In the genomic region with DNA sequence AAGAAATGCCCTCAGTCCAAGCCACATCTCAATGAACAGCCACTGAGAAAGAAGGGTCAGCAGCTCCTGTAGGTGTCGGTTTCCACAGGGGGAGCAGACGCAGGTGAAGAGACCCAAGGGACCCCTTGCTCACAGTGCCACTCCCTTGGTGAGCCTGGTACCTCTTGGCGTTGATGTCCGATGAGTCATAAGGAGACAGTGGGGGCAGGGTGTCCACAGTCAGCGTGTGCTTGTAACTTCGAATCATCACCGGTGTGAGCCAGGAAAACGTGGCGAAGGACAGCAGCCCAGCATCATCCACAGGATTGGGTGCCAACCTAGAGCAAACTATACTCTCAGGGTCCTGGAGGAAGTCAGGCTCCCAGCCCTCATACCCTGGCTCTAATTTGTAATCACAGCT, we compare ENCODE assay signal across 17 mouse cellular contexts. TPM values are rescaled to one million over a fixed set of nuclear protein-coding genes. Genes with fewer than 3 reads are reported as not detected.
"Had no signal": no experiment of that assay in that cellular context is flagged by ENCODE, and none has a peak within 500 bp of the region (broad histone marks: within the 10 kb centered on the region; RNA-seq: fewer than 3 reads in every experiment).

No protein-coding gene starts in this region.

- H3K27ac ChIP-seq: kidney, postnatal 0 days; layer of hippocampus, adult 2 months; limb, embryonic 10.5 days; limb, embryonic 13.5 days; liver, embryonic 13.5 days; midbrain, embryonic 10.5 days; midbrain, embryonic 15.5 days had no signal

- H3K4me3 ChIP-seq: layer of hippocampus, adult 2 months; limb, embryonic 10.5 days; limb, embryonic 13.5 days; liver, embryonic 13.5 days; midbrain, embryonic 10.5 days; midbrain, embryonic 15.5 days had no signal

- H3K4me1 ChIP-seq: limb, embryonic 10.5 days; liver, embryonic 13.5 days had no signal

- DNase-seq: kidney, adult 2 months; kidney, postnatal 25 days; layer of hippocampus, adult 9-11 months; liver, embryonic 13.5 days; lung, adult 2 months; lung, postnatal 14 days; lung, postnatal 4 days; thymus, adult 18-20 months; thymus, postnatal 36 days had no signal

- H3K9me3 ChIP-seq: limb, embryonic 10.5 days; limb, embryonic 13.5 days; liver, embryonic 13.5 days; midbrain, embryonic 10.5 days; midbrain, embryonic 15.5 days had no signal

- H3K27me3 ChIP-seq: limb, embryonic 13.5 days; liver, embryonic 13.5 days; midbrain, embryonic 15.5 days had no signal

- ATAC-seq: midbrain, embryonic 15.5 days had no signal

- H3K4me2 ChIP-seq: limb, embryonic 13.5 days; liver, embryonic 13.5 days; midbrain, embryonic 15.5 days had no signal

- H3K36me3 ChIP-seq: limb, embryonic 10.5 days; limb, embryonic 13.5 days; liver, embryonic 13.5 days; midbrain, embryonic 10.5 days; midbrain, embryonic 15.5 days had no signal

- H3K9ac ChIP-seq: limb, embryonic 13.5 days; liver, embryonic 13.5 days; midbrain, embryonic 15.5 days had no signal

RNA-seq across cellular contexts. Expression of a gene that starts 16.8 kb away (rescaled TPM):
- total RNA-seq: megakaryocyte progenitor cell, adult 5-6 weeks had no signal
- polyA plus RNA-seq: liver, embryonic 13.5 days; liver, embryonic 16.5 days; midbrain, embryonic 10.5 days had no signal
